Mouse (Mus musculus): ENCODE measurements around the gene Lsp1.

The Lsp1 gene

DNA sequence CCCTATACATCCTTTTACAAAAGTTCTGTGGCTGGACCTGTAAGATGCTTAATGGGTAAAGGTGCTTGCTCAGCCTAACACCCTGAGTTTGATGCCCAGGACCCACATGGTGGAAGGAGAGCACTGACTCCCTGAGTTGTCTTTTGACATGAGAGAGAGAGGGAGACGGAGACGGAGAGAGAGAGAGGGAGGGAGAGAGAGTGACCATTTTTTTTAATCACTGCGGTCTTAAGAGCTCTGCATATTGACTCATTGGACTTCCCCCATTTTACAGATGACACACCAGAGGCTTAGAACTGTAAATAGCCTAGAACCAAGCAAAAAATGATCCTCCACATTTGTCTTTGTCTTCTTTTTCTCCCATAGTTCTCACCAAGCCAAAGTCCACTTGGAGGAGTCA, 27.4 kb downstream of the Lsp1 start:
- in situ Hi-C loops (cut with MboI; ENCODE audit: low pct_unique_long_range_greater_than_20kb in 1 of 2, low sequenced_read_pairs in 2 of 2, unreplicated experiment in 1 of 2): no loop called here

DNA sequence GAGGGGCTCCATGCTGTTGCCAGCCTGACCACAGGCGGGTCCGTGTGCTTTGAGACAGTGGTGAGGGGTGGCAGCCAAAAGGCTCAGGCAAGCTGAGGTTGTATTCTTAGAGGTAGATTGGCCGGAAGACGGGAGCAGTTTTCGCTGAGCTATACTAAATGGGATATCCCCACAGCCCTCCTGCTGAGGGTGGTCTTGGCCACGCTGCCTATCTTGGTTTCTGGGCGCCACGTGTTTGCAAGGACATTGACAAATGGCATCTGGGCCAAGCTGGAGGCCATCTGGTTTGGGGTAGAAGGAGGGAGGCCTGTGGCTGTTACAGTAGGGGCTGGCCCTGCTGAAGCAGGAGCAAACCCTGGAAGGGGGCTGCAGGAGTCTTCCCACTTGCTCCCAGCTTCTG, 32.9 kb downstream of the Lsp1 start:
- in situ Hi-C loops (cut with MboI; ENCODE audit: low pct_unique_long_range_greater_than_20kb in 1 of 2, low sequenced_read_pairs in 2 of 2, unreplicated experiment in 1 of 2): no loop called here

DNA sequence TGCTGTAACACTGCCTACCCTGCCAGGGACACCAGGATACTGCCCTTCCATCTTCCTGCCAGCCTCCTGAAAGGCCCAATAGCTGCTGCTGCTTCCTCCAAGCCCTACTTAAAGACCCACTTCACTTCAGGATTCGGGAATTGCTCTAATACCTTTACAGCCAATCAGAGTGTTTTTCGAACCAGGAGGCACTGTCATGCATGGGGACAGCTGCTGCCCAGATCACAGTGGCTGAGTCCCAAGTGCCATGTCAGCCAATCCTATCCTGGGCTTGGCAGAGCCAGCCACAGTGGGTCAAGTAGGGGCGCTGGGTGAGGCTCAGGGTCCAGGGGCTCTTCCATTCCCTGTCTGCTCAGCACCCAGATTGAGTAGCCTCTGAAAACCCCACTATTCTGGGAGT, 35.5 kb downstream of the Lsp1 start:
- in situ Hi-C loops (cut with MboI; ENCODE audit: low pct_unique_long_range_greater_than_20kb in 1 of 2, low sequenced_read_pairs in 2 of 2, unreplicated experiment in 1 of 2): no loop called here

DNA sequence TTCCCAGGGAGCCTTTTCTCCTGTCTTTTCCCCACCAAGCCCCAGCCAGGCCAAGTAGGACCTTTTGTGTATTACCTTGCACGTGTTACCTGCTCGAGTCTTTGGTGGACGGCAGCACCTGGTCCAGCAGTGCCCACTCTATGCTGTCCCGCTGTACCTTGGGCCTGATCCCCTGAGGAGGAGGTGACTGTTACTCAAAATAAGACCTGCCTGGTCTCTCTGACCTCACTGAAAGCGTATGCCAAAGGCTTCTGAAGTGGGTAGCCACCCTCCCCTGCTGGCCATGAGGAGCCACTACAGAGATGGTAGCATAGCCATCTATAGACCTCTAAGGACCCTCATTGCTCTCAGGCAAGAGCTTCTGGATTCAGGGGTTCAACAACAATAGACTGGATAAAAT, 36.2 kb downstream of the Lsp1 start:
- in situ Hi-C loops (cut with MboI; ENCODE audit: low pct_unique_long_range_greater_than_20kb in 1 of 2, low sequenced_read_pairs in 2 of 2, unreplicated experiment in 1 of 2): no loop called here

DNA sequence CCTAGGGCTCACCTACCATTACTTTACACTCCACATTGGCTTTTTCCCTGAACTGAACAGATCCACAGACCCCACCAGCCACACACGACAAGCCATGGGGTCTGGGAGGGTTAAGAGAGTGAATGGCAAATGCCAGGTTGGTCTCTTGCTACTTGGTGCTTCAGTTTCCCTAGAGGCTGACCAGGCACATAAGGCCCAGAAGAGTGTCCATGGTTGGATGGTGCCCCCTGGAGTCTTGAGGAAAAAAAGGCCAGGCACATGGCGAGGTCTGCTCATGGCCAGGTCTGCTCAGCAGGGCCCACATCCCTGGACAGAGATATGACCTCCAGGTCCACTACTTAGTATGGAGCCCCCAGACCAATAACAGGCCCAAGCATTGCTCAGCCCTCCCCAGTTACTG, 37.2 kb downstream of the Lsp1 start:
- in situ Hi-C loops (cut with MboI; ENCODE audit: low pct_unique_long_range_greater_than_20kb in 1 of 2, low sequenced_read_pairs in 2 of 2, unreplicated experiment in 1 of 2): no loop called here

DNA sequence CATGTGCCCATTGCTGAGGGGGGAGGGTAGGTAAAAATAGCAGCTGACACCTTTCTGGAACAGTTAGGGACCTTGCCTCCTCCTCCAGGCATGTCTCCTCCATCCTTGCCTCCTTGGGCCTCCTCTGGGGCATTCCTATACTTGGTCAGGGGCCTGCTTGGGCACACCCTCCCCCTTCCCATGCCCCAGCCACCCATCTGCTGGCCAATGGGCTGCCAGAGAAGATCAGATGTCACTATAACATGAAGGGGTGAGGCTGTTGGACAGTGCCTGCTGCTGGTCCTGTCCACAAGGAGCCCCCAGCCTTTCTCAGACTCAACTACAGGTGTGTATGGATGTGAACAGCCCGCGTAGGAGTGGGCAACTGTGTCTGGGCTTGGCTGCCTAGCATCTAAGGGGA, 38.0 kb downstream of the Lsp1 start, which contains the start of gene Tnnt3:
Gene Tnnt3, plus strand, starts transcription at position 262 of the 400 bp plus-strand sequence.
- in situ Hi-C loops (cut with MboI; ENCODE audit: low pct_unique_long_range_greater_than_20kb in 1 of 2, low sequenced_read_pairs in 2 of 2, unreplicated experiment in 1 of 2): no loop called here

DNA sequence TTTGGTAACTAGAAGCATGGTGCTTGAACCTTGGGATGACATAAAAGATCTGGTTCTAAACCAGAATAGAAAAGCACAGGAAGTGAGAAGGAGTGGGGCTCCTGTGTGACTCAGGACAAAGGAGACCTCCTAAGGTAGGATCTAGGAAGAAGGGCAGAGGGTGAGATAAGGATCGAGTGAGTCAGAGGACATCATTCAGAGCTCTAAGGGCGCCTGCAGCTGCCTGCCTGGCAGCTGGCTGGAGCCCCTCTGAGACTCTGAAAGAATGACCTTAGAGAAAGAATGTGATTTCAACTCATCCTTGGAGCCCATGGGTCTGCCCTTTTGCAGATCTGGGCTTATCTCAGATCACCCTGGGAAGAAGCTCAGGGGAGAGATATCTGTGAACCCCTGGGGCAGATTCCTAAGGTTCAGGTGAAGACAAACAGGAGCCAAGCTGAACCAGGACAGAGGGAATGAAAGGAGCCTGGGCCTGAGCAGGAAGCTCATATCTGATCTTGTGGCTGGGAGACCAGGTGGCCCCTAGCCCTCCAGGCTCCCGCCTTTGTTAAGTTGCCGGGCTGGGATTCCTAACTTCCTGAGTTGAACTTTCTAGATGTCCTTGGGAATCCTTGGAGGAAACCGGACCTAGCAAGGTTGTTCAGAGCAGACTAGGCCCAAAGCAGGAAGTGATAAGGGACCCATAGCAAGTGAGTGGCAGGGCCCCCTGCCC, 38.6 kb downstream of the Lsp1 start:
- in situ Hi-C loops (cut with MboI; ENCODE audit: low pct_unique_long_range_greater_than_20kb in 1 of 2, low sequenced_read_pairs in 2 of 2, unreplicated experiment in 1 of 2): no loop called here

DNA sequence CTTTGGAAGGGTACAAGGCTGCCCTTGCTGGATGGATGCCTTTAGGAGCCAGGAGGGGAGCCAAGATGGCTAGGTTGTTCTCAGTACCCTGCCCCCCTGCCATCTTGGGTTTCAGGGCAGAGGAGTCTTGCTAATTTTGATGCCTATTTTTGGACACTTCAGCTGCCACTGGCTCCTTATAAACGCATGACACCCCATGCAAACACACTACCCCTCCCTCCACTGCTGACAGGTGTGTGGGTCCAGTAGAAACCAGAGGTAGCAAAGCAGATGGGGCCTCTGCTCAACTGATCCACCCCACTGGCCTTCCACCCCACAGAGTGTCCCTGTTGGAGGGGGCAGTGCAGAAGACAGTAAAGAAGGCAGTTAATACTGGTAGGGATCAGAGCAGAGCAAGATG, 39.4 kb downstream of the Lsp1 start:
- in situ Hi-C loops (cut with MboI; ENCODE audit: low pct_unique_long_range_greater_than_20kb in 1 of 2, low sequenced_read_pairs in 2 of 2, unreplicated experiment in 1 of 2): no loop called here

DNA sequence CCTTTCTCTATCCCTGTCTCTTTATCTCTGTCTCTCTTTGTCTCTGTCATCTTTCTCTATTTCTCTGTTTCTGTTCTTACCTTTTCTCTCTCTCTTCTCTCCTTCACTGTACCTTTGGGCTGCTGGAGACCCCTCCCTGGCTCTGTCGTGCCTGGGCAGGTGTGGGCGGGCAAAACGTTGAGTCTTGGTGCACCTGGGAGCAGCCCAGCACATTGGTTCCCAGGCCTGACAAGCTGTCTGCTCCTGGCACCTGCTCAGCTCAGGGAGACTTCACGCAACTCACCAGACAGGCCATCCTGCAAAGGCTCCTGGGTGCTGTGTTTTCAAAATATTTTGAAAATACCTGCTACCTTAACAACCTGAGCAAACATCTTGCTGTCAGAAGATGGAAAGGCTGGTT, 42.6 kb downstream of the Lsp1 start:
- in situ Hi-C loops (cut with MboI; ENCODE audit: low pct_unique_long_range_greater_than_20kb in 1 of 2, low sequenced_read_pairs in 2 of 2, unreplicated experiment in 1 of 2): no loop called here

DNA sequence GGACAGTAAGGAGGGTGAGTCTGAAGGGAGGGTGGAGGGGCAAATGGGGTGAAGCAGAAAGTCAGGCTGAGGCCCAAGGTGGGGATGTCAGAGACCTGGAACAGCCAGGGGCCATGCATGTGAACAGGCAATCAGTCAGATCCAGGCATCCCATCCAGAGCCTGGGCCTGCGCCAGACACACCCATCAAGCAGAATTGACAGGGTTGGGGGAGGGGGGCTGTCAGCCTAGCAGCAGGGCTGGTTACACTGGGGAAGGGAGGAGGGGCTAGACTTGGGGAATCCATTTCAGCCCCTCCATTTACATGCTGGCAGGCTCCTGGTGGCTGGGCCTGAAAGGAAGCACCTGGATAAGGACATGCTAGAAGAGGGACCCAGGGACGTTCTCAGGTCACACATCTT, 45.3 kb downstream of the Lsp1 start:
- in situ Hi-C loops (cut with MboI; ENCODE audit: low pct_unique_long_range_greater_than_20kb in 1 of 2, low sequenced_read_pairs in 2 of 2, unreplicated experiment in 1 of 2): no loop called here

DNA sequence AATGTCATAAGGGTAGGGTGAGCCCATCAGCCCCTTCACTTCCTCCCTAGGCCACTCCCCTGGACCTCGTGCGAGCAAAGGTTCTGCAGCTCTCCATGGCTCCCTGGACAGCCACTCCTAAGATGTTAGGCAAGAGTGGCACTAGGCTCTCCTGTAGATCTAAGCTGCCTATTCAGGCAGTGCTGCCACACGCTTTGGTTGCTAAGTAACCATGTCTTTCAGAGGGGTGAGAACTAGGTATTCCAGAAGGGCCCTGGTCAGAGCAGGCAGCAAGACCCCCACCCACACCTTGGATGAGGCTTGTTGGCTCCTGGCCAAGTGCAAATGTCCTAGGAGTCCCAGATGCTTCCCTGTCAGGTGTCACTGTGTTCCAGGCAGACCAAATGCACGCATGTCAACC, 45.9 kb downstream of the Lsp1 start:
- in situ Hi-C loops (cut with MboI; ENCODE audit: low pct_unique_long_range_greater_than_20kb in 1 of 2, low sequenced_read_pairs in 2 of 2, unreplicated experiment in 1 of 2): no loop called here

DNA sequence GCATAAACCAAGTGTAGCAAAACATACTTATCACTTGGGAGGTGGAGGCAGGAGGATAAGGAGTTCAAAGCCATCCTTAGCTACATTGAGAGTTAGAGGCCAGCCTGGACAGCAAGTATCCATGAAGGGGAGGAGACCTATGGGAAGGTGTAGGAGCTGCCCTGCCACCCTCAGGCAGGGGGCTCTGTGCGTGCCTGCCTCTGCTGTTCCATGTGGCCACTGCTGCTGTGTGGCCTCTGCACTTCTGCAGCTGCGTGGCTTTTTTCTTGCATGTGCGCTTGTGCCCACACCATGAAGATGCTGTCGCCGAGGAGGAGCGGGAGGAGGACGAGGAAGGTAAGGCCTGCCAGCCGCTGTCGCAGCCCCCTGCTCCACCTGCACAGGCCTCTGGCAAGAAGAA, 46.8 kb downstream of the Lsp1 start:
- in situ Hi-C loops (cut with MboI; ENCODE audit: low pct_unique_long_range_greater_than_20kb in 1 of 2, low sequenced_read_pairs in 2 of 2, unreplicated experiment in 1 of 2): no loop called here

DNA sequence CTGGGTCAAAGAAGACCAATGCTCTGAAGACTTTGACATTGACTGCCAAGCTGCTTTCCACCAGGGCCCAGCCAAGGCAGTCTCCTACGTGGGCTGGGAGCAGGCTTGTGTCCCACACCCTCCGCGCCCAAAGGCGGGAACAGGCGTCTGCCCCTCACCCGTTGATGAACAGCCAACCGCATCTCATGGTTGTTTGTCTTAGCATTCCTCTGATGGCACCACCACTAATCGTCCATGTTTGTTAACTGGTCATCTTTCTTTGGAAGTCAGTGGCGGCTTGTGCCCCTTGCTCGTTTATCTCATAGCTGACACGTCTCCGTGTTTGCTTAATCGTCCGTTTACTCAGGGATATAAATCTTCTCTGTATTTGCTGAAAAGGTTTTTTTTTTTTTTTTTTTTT, 48.9 kb downstream of the Lsp1 start:
- in situ Hi-C loops (cut with MboI; ENCODE audit: low pct_unique_long_range_greater_than_20kb in 1 of 2, low sequenced_read_pairs in 2 of 2, unreplicated experiment in 1 of 2): no loop called here

DNA sequence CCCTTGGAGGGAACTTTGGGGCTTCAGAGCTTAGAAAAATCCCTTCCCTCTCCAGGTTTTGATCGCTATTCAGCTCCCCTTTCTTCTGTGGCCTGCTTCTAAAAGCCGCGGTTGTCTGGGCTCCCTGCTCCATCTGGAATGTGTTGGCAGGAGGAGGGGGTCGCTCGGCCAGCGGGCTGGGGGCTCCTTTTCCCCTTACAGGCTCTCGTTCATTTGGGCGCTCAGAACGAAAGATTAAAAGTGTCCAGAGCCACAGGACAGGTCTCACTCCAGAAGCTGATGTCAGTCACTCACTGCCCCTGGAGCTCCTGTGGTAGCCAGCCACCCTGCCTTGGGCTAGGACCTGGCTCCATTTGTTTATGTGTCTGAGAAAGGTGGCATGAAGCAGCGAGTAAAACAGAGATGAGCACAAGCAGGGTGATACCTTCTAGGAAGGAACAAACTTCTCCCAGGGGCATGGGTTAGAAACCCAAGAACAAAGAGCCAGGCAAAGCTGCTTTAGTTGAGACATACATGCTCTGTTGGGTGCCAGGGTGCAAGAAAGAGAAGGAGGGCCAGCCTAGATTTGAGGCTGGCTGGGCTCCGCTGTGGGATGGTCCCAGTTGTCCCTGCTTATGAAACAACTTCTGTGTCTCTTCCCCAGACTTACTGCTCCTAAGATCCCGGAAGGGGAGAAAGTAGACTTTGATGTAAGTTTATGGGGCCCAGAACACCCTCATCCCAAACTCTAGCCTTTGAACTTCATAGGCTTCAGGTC, 49.6 kb downstream of the Lsp1 start:
- in situ Hi-C loops (cut with MboI; ENCODE audit: low pct_unique_long_range_greater_than_20kb in 1 of 2, low sequenced_read_pairs in 2 of 2, unreplicated experiment in 1 of 2): no loop called here

DNA sequence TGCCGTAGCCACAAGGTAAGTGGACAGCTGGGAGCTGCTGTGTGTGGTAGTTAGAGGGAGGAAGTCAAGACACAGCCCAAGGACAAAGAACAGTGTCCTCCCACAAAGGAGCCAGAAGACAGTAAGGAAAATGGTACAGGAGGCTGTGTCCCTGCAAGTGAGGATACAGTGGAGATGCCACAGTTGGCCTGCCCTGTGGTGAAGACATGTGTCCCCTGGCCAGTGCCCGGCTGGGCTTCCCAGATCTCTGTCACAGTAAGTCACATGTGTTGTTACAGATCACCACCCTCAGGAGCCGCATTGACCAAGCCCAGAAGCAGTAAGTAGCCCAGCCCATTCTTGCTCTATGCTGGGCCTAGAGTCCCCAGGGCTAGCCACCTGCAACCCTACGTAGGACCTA, 53.4 kb downstream of the Lsp1 start:
- in situ Hi-C loops (cut with MboI; ENCODE audit: low pct_unique_long_range_greater_than_20kb in 1 of 2, low sequenced_read_pairs in 2 of 2, unreplicated experiment in 1 of 2): no loop called here

DNA sequence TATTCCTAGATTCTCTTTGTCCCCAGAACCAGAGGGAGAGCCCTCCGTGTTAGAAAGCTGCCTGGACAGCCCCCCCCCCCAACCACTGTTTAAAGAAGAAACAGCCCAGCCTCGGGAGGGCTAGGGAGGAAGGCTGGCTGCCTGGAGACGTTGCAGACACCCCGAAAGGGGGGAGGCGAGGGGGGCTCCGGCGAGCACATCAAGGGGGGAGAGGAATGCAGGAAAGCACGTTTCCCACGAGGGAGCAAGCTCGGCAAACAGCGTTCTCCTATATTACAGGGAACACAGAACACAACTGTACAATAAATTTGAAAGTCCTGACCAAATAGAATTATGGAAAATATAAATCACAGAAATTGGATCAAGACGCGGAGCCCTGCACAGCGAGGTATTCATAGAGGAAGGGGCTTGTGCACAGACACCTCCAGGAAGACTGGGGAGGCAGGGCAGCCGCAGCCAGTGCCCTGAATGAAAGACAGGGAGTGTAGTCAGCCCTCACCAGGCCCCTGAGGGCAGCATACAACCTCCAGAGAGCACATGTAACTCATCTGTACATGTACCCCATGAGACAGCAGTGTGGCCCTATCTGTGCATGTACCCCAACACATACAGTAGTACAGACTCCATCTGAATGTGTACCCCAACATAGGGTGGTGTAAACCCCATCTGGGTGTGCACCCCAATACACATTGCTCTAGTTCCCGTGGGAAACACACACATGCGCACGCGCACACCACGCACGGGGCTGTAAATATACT, 55.8 kb downstream of the Lsp1 start:
- in situ Hi-C loops (cut with MboI; ENCODE audit: low pct_unique_long_range_greater_than_20kb in 1 of 2, low sequenced_read_pairs in 2 of 2, unreplicated experiment in 1 of 2): no loop called here

DNA sequence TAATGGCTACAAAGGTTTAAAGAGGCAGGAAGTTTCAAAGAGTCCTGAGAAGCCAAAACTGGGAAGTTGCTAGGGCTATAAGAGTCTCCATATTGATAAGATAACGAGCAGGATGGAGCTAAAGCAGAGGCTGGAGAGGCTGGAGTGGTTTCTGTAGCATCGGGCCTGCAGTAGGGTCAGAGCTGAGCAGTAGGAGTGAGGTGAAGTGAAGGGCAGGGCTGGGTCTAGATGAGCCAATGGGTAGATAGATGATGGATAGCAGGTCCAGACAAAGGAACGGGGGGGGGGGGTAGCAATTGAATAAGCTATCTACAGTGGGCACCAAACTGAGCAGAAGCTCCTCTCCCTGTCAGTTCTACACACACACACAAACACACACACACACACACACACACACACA, 56.9 kb downstream of the Lsp1 start:
- in situ Hi-C loops (cut with MboI; ENCODE audit: low pct_unique_long_range_greater_than_20kb in 1 of 2, low sequenced_read_pairs in 2 of 2, unreplicated experiment in 1 of 2): no loop called here

DNA sequence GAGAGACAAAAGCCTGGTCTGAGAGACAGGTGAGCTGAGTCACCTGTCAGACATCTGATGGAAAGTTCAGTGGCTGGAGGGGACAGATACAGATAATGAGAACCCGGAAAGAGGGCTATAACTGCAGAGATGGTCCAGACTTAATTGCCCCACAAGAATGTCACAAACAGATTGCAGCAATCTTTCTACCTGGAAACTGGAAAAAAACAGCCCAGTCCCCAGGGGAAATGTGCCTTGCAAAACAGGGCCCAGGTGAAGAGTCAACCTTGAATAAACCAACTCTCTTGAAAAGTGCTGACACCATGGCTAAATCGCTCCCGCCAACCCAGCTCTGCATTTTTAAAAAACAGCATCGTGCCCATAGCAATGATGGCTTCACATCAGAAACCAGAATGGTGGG, 59.7 kb downstream of the Lsp1 start:
- in situ Hi-C loops (cut with MboI; ENCODE audit: low pct_unique_long_range_greater_than_20kb in 1 of 2, low sequenced_read_pairs in 2 of 2, unreplicated experiment in 1 of 2): no loop called here

DNA sequence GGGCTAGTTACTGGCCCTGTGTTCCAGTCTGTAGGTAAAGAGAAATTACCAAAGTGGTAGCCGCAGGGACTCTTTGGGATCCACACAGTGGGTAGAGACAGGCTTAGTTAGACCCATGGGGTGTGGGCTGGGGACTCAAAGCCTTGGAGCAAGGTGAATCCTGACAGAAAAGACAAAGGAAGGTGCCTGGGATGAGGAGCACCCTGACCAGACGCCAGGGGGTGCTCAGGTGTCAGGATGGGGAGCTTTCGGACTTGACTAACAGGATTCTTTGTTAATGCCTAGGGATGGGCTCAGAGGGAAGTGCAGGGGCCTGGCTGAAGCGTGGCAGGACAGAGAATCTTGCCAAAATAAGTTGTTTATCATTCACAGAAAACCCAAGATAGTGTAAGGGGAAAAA, 61.7 kb downstream of the Lsp1 start:
- in situ Hi-C loops (cut with MboI; ENCODE audit: low pct_unique_long_range_greater_than_20kb in 1 of 2, low sequenced_read_pairs in 2 of 2, unreplicated experiment in 1 of 2): no loop called here

Data from mouse embryonic stem cell (cell line).